Mouse (Mus musculus): ENCODE data around the gene Syn3.

DNA sequence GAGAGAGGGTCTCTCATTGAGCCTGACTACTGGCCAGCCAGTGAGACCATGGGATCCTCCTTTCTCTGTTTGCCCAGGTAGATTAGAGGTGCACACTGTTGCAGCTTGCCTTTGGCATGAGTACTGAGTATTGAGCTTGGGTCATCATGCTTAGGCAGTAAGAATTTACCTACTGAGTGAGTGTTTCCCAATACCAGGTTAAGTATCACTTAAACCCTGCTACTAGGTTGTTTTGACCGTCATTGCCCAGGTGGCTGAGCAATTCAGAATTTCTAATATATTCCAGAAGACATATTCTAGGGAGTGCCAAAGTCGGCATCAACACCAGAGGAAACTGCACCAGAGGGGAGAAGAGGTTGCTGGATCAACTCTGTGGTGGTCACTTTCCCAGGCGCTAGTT is 273.2 kb downstream of the Syn3 start:
- TF ChIP-seq ZNF384 (IDR thresholded peaks at IDR 0.05; ENCODE audit: low read depth, low read length) (no peak), MAFK (IDR thresholded peaks at IDR 0.05; ENCODE audit: insufficient read depth, low read depth, low read length) (no peak), ZC3H11A (IDR thresholded peaks at IDR 0.05; ENCODE audit: borderline replicate concordance, low read depth, low read length) (no peak)
